Mouse (Mus musculus) spleen, adult 12 weeks (tissue): ENCODE data around the gene Fli1.

ENCODE experiments used
- DNase-seq: peaks from one replicate; pipeline ENCODE4 v3.0.0; 2022; ENCODE audit warnings: low spot score

The Fli1 gene

GRCm38 (mm10) chr9:32502256-32503010 is 40.2 kb downstream of the Fli1 start:
- DNase-seq, result no peak

GRCm38 (mm10) chr9:32500886-32501285 is 41.8 kb downstream of the Fli1 start:
- no peak for DNase-seq

GRCm38 (mm10) chr9:32500063-32500462 is 42.6 kb downstream of the Fli1 start:
- no peak for DNase-seq

- no peak for DNase-seq
Observed at GRCm38 (mm10) chr9:32499469-32499868, 43.2 kb downstream of the Fli1 start.

DNA sequence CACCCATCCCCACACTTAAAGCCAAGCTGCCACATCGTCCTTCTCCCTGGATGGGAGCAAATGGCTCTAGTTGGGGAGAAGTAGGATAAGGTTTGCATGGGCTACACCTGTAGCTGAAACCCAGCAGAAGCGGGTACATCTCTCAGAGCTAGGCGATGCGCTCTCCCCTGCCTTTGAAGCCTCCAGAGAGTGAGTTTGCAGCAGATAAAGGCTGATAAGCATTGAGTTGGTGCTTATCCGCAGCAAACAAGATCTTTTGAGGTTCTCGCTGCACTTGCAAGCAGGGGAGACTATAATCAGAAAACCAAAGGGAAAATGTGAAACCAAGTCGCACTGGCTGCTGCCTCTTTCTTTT is 47.0 kb downstream of the Fli1 start:
- DNase-seq, result no peak

DNA sequence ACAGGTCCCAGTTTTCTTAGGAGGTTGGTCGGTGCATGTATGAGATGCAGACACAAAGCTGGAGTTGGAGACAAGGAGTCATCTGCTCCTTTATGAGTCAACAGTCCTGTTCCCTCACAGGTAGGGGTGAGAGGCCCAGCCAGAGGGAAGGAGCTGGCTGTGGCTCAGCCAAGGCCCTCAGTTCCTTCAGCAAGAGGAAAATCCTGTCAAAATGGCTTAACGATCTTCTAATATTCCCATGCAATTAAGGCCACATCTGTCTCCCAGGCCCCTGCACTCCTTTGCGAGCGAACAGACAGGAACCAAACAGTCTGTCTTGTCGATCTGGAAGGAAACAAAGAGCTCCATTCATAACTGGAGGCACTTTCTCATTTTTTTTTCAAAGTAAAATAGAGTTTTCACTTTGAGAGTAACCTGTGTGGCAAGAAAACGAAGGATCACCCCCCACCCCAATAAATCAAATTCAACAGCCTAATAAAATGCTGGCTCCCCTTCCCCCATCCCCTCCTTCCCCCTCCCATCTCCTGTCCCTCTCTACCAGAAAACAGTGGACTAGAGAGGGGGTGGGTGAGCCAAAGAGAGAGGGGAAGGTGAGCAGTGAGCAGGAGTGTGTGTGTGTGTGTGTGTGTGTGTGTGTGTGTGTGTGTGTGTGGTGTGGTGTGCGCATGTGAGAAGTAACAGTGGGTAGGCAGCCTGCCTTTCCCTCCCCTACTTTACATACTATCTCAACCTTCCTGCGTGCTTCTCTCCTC is 47.6 kb downstream of the Fli1 start:
- no peak for DNase-seq

GRCm38 (mm10) chr9:32493588-32494423 is 48.9 kb downstream of the Fli1 start:
- DNase-seq, result no peak

DNA sequence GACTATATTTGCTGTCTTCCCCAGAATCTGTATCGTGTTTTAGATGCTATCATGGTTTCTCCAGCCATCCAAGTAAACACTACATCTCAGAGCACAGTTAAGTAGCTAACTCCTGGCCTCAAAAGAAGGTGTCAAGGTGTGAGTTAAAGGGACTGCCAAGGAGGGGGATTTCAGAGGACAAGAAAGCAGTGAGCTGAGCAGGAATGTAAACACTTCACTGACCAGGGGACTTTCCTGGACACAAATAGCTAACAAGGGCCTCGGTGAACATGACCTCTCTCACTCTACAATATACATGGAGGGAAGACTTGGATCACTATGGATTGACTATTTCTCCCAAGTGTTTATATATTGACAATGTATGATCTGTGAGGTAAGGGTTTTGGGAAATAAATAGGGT is 49.9 kb downstream of the Fli1 start:
- DNase-seq, result no peak

DNA sequence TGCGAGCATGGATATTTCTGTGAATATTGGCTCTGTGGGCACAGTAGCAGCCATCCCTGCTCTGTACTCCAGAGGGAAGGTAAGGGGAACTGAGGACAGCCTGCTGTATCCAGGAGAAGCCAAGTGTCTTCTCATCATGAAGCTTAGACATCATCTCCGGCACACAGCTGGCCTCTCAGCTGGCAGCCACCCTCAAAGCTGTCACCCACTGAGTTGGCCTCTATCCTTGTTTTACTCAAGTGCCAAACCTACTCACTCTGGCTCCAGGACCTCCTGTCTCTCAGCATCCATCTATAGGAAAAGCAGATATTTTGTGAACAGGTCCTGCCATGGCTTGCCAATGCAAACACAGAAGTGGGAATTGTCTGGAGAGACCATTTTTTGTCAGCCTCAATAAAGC is 51.2 kb downstream of the Fli1 start:
- no peak for DNase-seq

- DNase-seq, result no peak
Observed at GRCm38 (mm10) chr9:32489794-32490358, 52.8 kb downstream of the Fli1 start.

GRCm38 (mm10) chr9:32489315-32489714 is 53.3 kb downstream of the Fli1 start:
- DNase-seq, result no peak

GRCm38 (mm10) chr9:32488627-32489026 is 54.0 kb downstream of the Fli1 start:
- no peak for DNase-seq

- no peak for DNase-seq
Observed at GRCm38 (mm10) chr9:32487823-32488222, 54.8 kb downstream of the Fli1 start.

- DNase-seq, result no peak
Observed at GRCm38 (mm10) chr9:32487401-32487800, 55.3 kb downstream of the Fli1 start.

- DNase-seq, result no peak
Observed at GRCm38 (mm10) chr9:32480418-32480817, 62.2 kb downstream of the Fli1 start.

- DNase-seq, result no peak
Observed at GRCm38 (mm10) chr9:32478799-32479198, 63.9 kb downstream of the Fli1 start.

DNA sequence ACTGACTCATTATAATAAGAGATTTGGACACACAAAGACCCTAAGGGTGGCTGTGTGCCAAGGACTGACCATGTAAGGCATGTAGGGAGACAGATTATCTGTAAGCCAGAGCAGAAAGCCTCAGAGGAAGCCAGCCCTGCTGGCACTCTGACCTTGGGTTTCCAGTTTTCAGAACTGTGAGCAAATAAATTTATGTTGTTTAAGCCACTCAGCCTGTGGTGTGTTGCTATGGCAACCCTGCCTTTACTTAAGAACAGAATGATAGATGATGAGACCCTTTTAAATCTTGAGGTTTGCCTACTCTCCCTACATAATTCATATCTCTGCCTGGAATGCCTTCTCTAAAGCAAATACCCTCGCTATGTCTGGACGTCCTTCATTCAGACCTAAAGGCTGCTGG is 64.6 kb downstream of the Fli1 start:
- no peak for DNase-seq

GRCm38 (mm10) chr9:32476604-32477003 is 66.1 kb downstream of the Fli1 start:
- DNase-seq, result no peak

DNA sequence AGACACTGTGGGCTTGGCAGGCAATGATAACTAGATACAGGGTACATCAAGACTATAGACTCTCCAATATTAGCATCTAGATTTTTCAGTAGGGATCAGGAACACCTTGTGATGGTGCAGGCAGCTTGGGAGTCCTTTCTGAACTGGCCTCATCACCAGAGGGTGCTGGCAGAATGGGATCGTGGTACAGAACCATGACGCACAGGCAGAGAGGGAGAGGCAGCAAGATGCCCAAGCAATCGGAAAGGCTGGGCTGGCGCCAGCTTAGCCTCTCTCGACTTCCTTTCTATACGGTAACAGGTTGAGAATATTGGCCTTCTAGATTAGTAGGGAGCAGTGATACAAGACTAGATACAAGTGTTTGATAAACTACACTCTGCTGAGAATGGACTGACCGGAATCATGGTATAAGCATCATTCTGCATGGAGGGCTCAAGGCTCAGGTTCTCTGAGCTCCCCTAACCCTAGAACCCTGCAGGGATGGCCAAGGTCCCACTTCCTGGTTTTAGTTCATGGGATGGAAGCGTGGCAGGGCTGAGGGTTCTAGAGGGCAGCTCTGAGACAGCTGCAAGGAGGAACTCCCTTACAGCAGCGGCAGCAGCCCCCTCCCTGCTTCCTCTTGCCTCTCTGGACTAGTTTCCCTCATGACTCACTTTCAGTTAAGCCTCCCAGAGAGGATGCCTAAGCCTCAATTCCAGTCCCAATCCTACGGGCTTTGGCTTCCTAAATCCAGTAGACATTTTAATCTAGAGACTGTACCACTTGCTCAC is 67.9 kb downstream of the Fli1 start:
- no peak for DNase-seq

DNA sequence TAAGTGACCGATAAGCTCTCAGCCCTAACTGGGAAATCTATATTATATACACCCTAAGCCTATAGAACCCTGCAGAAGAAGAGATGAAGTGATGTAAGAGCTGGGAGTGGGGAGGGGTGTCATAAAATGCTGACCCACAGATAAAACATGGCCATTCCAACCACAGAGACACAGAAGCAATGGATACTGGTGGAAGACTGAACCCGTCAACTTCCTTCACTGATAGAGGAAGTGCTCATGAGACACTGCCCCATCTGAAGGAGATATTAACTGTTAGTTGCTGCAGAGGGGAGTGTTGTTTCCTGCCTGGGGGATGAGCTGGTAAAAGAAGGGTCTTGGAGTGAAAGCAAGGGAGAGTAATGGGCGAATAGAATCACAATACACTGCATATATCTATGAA is 70.3 kb downstream of the Fli1 start:
- no peak for DNase-seq

GRCm38 (mm10) chr9:32469123-32469751 is 73.4 kb downstream of the Fli1 start:
- DNase-seq, result no peak
